Mouse (Mus musculus) heart, postnatal 4 days (tissue): ENCODE measurements around the gene Dusp9. TPM values are rescaled to one million over a fixed set of nuclear protein-coding genes. Genes with fewer than 3 reads are reported as not detected.

ENCODE experiments used
- DNase-seq: peaks from one replicate; pipeline ENCODE4 v3.0.0; 2021
- total RNA-seq, 2 experiments: library from RNA; stranded (reverse); gene quantifications; 2 replicates each; pipeline ENCODE4 v1.2.3; 2021

The Dusp9 gene
- total RNA-seq, 2 experiments from 2014 or later, result 0.18 to 0.19 TPM

DNA sequence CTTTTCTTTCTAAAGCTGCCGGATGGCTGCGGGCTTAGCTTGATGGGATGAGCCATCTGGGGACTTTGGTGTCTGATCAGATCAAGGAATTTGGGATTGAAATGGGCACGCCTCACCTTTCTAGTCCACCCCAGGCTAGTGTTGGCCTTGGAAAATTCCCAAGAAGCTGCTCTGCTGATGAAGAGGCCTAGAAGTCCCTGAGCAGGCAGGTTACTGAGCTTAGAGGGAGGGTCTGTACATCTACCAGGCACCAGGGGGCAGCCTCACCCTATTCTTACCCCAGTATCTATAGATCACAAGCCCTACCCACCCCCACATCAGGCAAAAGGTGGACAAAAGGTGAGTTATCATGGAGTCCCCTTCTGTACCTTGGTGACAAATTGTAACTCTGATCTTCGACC, 32.8 kb downstream of the Dusp9 start:
- DNase-seq, result peak; percentile 62

DNA sequence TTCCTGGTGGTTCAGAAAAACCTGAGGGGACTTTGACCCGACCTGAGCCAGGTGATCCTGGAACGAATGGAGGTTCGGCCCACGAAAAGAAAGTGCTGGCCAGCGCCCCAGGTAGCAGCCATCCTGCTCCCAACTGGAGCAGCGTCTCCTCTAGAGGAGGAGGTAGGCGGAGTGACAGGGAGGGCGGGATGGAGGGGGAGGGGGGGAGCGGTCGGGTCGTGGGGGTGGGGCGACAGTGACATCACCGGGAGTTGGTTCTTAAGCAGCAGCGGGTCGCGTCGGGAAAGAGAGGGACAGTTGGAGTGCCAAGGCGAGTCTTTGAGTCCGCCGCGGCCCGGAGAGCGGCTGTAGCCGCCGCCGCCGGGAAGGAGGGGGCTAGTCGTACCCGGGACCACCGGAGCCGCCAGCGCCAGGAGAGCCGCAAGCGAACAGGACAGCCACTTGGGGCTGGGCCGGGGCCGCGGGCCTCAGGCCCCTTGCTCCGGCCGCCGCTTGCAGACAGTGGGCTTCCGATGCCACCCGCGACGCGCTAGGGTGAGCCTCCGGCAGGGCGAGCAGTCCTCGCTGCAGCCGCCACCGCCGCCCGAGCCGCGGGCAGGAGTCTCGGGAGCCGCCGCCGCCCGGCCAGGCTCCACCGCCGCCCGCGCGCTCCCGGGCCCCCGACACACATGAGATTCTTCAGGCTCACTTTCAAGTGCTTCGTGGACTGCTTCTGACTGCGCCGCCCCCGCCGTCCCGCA, 33.8 kb downstream of the Dusp9 start, which contains the start of gene Slc6a8:
TSS of gene Slc6a8 (plus strand) at position 272 of the 740 bp plus-strand sequence.
- peak; percentile 82 for DNase-seq

DNA sequence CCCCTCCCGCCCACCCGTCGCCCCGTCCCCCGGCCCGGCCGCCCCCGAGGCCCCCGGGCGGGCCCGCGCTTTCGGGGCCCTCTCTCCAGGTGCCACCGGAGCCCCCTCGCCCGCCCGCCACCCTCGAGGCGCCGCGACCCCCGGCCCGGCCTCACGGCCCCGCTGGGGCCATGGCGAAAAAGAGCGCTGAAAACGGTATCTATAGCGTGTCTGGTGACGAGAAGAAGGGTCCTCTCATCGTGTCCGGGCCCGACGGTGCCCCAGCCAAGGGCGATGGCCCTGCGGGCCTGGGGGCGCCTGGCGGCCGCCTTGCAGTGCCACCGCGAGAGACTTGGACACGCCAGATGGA, 34.4 kb downstream of the Dusp9 start:
- DNase-seq, result no peak

DNA sequence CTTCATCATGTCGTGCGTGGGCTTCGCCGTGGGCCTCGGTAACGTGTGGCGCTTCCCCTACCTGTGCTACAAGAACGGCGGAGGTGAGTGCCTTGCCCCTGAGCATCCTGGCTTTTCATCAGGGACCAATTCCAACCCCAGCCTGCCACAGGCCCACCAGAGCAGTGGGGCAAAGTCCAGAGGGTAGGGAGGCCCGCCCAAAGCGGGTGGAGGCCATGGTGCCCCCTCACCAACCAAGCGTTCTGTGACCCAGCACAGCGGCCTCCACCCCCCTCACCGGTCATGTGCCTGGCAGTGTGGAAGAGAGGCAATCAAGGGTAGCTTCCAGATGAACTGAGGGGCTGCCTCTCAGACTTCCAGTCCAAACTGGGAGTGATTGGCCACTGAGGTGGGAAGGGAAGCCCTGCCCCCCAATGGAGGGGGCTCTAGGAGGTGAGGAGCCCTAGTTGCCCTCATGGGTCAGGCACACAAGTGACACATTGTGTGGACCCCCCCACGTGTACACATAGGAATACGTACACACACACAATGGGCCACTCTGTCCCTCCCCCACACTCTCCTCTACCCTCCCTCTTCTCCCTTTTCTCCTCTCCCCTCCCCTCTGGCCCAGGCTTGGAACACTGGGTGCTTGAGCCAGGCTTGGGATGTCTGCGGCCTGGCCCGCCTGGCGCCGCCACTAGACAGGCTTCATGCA, 34.9 kb downstream of the Dusp9 start:
- DNase-seq, result peak; percentile 35

DNA sequence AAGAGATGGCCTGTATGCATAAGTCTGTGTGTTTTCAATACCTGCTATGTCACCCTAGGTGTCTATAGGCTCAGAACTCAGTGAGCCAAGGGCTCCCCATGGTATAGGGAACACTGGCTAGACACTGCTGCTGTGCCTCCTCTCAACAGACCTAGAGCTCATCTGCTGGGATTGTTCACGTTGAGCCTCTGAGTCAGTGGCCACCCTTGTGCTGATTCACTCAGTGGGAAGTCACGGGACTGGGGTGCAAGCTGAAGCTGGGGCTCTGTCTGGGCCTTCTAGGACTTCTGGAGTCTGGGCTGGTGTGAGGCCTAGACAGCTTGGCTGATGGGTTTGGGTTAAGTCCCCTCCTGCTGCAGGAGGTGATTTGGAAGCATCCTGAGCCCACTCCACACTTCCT, 36.0 kb downstream of the Dusp9 start:
- no peak for DNase-seq

DNA sequence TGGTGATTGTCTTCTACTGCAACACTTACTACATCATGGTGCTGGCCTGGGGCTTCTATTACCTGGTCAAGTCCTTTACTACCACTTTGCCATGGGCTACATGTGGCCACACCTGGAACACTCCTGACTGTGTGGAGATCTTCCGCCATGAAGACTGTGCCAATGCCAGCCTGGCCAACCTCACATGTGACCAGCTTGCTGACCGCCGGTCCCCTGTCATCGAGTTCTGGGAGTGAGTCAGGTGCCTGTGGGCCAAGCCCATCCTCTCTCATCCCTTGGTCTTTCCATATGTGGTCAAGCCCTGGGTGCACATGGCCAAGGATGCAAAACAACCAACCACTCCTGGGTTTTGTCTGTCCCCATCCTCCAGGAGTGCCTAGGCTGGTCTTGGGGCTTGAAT, 37.4 kb downstream of the Dusp9 start:
- DNase-seq, result no peak

DNA sequence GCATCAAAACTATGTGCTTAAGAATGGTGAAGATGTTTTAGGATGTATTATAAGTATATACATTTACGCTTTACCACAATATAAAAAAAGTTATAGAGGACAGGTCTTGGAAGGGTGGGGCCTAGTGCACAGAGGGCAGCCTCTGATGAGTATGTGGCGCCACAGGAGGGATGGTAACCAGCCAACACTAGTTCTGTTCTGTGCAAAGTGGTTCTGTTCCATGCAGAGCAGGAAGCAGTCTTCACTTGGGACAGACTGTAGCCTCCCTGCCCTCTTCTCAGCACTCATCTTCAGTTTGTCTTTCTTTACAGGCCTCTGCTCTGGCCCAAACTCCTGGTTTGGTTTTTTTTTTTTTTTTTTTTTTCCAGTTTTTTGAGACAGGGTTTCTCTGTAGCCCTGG, 44.9 kb downstream of the Dusp9 start:
- no peak for DNase-seq

DNA sequence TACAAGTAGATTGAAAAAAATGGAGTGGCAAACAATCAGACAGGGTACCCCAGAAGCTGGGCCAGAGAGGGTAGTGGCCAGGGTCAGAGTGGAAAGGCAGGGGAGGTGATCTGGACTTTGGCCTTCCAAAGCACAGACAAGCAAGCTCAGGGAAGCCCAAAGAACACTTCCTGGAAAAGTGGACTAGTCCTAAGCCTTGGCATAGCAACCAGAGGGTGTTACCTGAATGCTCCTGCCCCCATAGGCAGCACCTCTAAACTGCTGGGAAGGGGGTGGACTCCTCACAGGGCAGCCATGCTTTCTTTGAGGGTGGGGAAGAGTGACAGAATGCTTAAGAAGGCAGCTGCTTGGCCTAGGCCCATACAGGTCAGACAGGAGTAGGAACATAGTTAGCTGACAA, 45.8 kb downstream of the Dusp9 start:
- no peak for DNase-seq

DNA sequence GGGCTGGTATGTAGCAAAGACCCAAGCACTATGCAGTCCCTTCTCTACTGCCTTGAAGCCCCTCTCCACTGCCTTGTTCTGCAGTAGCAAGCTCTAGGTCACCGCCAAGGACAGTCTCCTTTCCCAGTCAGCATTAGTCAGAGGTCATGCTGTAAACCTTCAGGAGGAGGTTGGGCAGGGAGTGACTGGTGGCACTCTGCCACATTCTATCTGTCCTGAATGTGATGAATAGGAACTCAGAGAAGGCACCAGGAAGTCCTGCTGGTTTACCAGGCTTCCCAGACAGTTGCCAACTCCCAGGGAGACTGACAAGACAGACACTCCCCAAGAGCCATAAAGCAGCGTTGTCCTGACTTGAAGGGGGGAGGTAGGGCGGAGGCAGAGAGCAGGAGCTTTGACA, 46.4 kb downstream of the Dusp9 start:
- DNase-seq, result peak; percentile 60

DNA sequence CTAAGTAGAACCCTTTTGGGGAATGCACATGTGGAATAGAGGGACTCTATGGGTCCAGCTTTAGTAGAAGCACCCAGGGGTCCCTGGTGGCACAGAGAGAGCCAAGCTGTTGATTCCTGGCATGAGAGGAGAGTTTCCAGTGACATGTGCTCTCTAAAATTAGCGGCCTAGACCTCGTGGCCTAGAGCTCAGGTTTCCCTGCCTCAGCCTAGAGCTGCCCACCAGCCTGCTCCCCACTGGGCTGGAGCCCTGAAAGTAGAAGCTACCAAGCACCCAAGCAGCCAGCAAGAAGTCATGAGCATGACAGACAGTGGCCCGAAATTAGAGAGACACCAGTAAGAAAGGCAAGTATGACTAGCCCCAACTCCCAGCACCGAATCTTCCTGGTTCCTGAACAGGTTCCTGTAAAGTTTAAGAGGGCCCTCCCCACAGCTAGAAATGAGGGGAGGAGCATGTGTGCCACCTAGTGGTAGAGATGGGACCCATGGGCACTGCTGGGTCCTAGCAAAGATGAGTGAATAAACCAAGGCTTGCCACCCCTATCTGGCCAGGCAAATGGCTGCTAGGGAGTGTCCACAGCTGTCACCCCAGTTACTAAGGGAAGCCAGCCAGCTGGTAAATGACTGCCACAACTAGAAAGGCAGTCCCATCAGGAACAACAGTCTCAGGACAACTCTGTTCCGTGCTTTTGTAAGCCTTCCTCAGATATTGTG, 51.9 kb downstream of the Dusp9 start:
- peak; percentile 64 for DNase-seq

Other genes starting within 250 kb of the Dusp9 start
- gene Gm18336, start 240.7 kb upstream of the Dusp9 start, total RNA-seq, result not detected
- not detected for gene Zfp92, start 228.3 kb upstream of the Dusp9 start, total RNA-seq
- gene Trex2, start 204.1 kb upstream of the Dusp9 start, total RNA-seq, result not detected
- 10 to 100 TPM; 27.4 to 27.7 TPM for gene Haus7, start 180.4 kb upstream of the Dusp9 start, total RNA-seq
- gene Bgn, start 155.8 kb upstream of the Dusp9 start, total RNA-seq, result 100 to 1,000 TPM; 286 to 313 TPM
- gene Atp2b3, start 136.3 kb upstream of the Dusp9 start, total RNA-seq, result under 1 TPM; 0.12 to 0.32 TPM
- gene Pnck, start 20.7 kb downstream of the Dusp9 start, total RNA-seq, result 10 to 100 TPM; 10.4 to 12.7 TPM
- 100 to 1,000 TPM; 120 TPM for gene Slc6a8, start 33.7 kb downstream of the Dusp9 start, total RNA-seq
- 10 to 100 TPM; 94.0 to 99.8 TPM for gene Bcap31, start 76.8 kb downstream of the Dusp9 start, total RNA-seq
- 10 to 100 TPM; 20.4 to 20.7 TPM for gene Abcd1, start 77.2 kb downstream of the Dusp9 start, total RNA-seq
- gene Plxnb3, start 117.7 kb downstream of the Dusp9 start, total RNA-seq, result under 1 TPM; 0.54 to 0.67 TPM
- gene Srpk3, start 135.0 kb downstream of the Dusp9 start, total RNA-seq, result 10 to 100 TPM; 49.2 to 50.9 TPM
- gene Idh3g, start 147.5 kb downstream of the Dusp9 start, total RNA-seq, result 100 to 1,000 TPM; 401 to 448 TPM
- gene Ssr4, start 147.6 kb downstream of the Dusp9 start, total RNA-seq, result 100 to 1,000 TPM; 107 to 109 TPM
- 1 to 10 TPM; 3.2 to 3.4 TPM for gene Pdzd4, start 185.6 kb downstream of the Dusp9 start, total RNA-seq